Mouse (Mus musculus) CH12.LX (cell line): ENCODE measurements around the gene Gfy. TPM values are rescaled to one million over a fixed set of nuclear protein-coding genes. Genes with fewer than 3 reads are reported as not detected.

ENCODE experiments used
- DNase-seq: peaks from one replicate; pipeline ENCODE4 v3.0.0-alpha.2; 2013; ENCODE audit errors: extremely low read depth
- H3K27ac ChIP-seq: 2 replicates; pipeline ENCODE4 v1.5.1; 2012; ENCODE audit warnings: low read depth, mild to moderate bottlenecking, control low read depth, moderate library complexity; ENCODE audit not compliant: insufficient read depth
- H3K27me3 ChIP-seq: replicated peaks from 2 replicates; pipeline ENCODE3; 2012; ENCODE audit warnings: inconsistent platforms
- H3K36me3 ChIP-seq, 2 experiments: replicated peaks in 1 of 2; 2 replicates each; pipeline versions ENCODE3 to v1.6.1; 2012; ENCODE audit warnings: inconsistent platforms in 1 of 2, low read length in 1 of 2, mild to moderate bottlenecking in 1 of 2, mixed read lengths in 1 of 2, moderate library complexity in 1 of 2; ENCODE audit not compliant: control insufficient read depth in 1 of 2, insufficient read depth in 1 of 2
- H3K4me1 ChIP-seq, 2 experiments: 2 replicates each; pipeline ENCODE4 v1.6.1; 2012; ENCODE audit warnings: inconsistent platforms in 1 of 2, moderate library complexity in 1 of 2; ENCODE audit not compliant: insufficient read depth in 2 of 2, control insufficient read depth in 1 of 2
- H3K4me2 ChIP-seq: 2 replicates; pipeline ENCODE4 v1.6.1; 2012; ENCODE audit warnings: low read depth, mild to moderate bottlenecking, control low read depth; ENCODE audit not compliant: poor library complexity, insufficient read depth, severe bottlenecking
- H3K4me3 ChIP-seq, 3 experiments: fragments of 150-350 bp in 1 of 3; sonication (generic) in 1 of 3; replicated peaks in 1 of 3; 2 replicates each; pipeline versions ENCODE3 to v1.5.1; 2011 to 2012; ENCODE audit warnings: low read depth in 2 of 3, low read length in 2 of 3, mild to moderate bottlenecking in 2 of 3, moderate library complexity in 2 of 3, control low read depth in 1 of 3, improper control_type of control experiment in 1 of 3, inconsistent platforms in 1 of 3, mixed read lengths in 1 of 3; ENCODE audit not compliant: poor library complexity in 1 of 3
- H3K79me2 ChIP-seq: replicated peaks from 2 replicates; pipeline ENCODE4 v1.6.1; 2012; ENCODE audit warnings: mild to moderate bottlenecking, moderate library complexity; ENCODE audit not compliant: control insufficient read depth, poor library complexity, insufficient read depth, severe bottlenecking; ENCODE audit errors: extremely low read depth
- H3K9ac ChIP-seq: 2 replicates; pipeline ENCODE4 v1.6.1; 2012; ENCODE audit warnings: low read depth, mild to moderate bottlenecking, control low read depth, moderate library complexity; ENCODE audit not compliant: insufficient read depth
- H3K9me3 ChIP-seq: replicated peaks from 2 replicates; pipeline ENCODE3; 2012; ENCODE audit warnings: low read length, inconsistent platforms, mixed read lengths
- CHD1 ChIP-seq: IDR thresholded peaks from 2 replicates; pipeline ENCODE4 v1.6.1; 2012; ENCODE audit warnings: low read depth, low read length, improper control_type of control experiment, inconsistent platforms
- CHD2 ChIP-seq: IDR thresholded peaks from 2 replicates; pipeline ENCODE4 v1.6.1; 2011; ENCODE audit warnings: low read length, improper control_type of control experiment
- E2F4 ChIP-seq: IDR thresholded peaks from 2 replicates; pipeline ENCODE4 v1.6.1; 2011; ENCODE audit warnings: low read depth, low read length, improper control_type of control experiment; ENCODE audit not compliant: insufficient replicate concordance
- ELF1 ChIP-seq: IDR thresholded peaks from 2 replicates; pipeline ENCODE4 v1.6.1; 2014; ENCODE audit warnings: low read depth, mild to moderate bottlenecking, inconsistent platforms, low read length, improper control_type of control experiment
- EP300 ChIP-seq: IDR thresholded peaks from 2 replicates; pipeline ENCODE4 v1.6.1; 2011; ENCODE audit warnings: low read length, improper control_type of control experiment
- GABPA ChIP-seq: IDR thresholded peaks from 2 replicates; pipeline ENCODE4 v1.6.1; 2012; ENCODE audit warnings: low read depth, low read length, improper control_type of control experiment, inconsistent platforms; ENCODE audit not compliant: insufficient replicate concordance
- HCFC1 ChIP-seq: IDR thresholded peaks from 2 replicates; pipeline ENCODE4 v1.6.1; 2012; ENCODE audit warnings: low read depth, mild to moderate bottlenecking, inconsistent platforms, low read length, improper control_type of control experiment
- JUND ChIP-seq: conservative IDR thresholded peaks from 2 replicates; pipeline ENCODE4 v1.6.1; 2011; ENCODE audit warnings: low read depth, low read length, improper control_type of control experiment
- KAT2A ChIP-seq: IDR thresholded peaks from 2 replicates; pipeline ENCODE4 v1.6.1; 2012; ENCODE audit warnings: low read length, improper control_type of control experiment, inconsistent platforms; ENCODE audit not compliant: insufficient replicate concordance
- MAFK ChIP-seq: IDR thresholded peaks from 2 replicates; pipeline ENCODE4 v1.6.1; 2011; ENCODE audit warnings: low read length, improper control_type of control experiment; ENCODE audit not compliant: insufficient replicate concordance
- MAZ ChIP-seq: IDR thresholded peaks from 2 replicates; pipeline ENCODE4 v1.6.1; 2012; ENCODE audit warnings: low read depth, mild to moderate bottlenecking, inconsistent platforms, low read length, improper control_type of control experiment, moderate library complexity
- MEF2A ChIP-seq: IDR thresholded peaks from 2 replicates; pipeline ENCODE4 v1.6.1; 2014; ENCODE audit warnings: low read depth, mild to moderate bottlenecking, inconsistent platforms, low read length, improper control_type of control experiment, borderline replicate concordance
- MXI1 ChIP-seq: IDR thresholded peaks from 2 replicates; pipeline ENCODE4 v1.6.1; 2011; ENCODE audit warnings: mild to moderate bottlenecking, low read depth, low read length, improper control_type of control experiment
- NRF1 ChIP-seq: IDR thresholded peaks from 2 replicates; pipeline ENCODE4 v1.6.1; 2014; ENCODE audit warnings: low read depth, mild to moderate bottlenecking, inconsistent platforms, low read length, improper control_type of control experiment, moderate library complexity
- POLR2AphosphoS2 ChIP-seq: IDR thresholded peaks from 2 replicates; pipeline ENCODE4 v1.6.1; 2011; ENCODE audit warnings: low read depth, low read length, improper control_type of control experiment
- RAD21 ChIP-seq: IDR thresholded peaks from 2 replicates; pipeline ENCODE4 v1.6.1; 2011; ENCODE audit warnings: low read depth, mild to moderate bottlenecking, low read length, improper control_type of control experiment, moderate library complexity
- RCOR1 ChIP-seq: conservative IDR thresholded peaks from 2 replicates; pipeline ENCODE4 v1.6.1; 2012; ENCODE audit warnings: low read depth, mild to moderate bottlenecking, inconsistent platforms, low read length, improper control_type of control experiment
- TBP ChIP-seq: conservative IDR thresholded peaks from 2 replicates; pipeline ENCODE4 v1.6.1; 2011; ENCODE audit warnings: low read depth, low read length, improper control_type of control experiment
- TCF12 ChIP-seq: IDR thresholded peaks from 2 replicates; pipeline ENCODE4 v1.6.1; 2014; ENCODE audit warnings: low read depth, mild to moderate bottlenecking, inconsistent platforms, low read length, improper control_type of control experiment
- UBTF ChIP-seq: IDR thresholded peaks from 2 replicates; pipeline ENCODE4 v1.6.1; 2012; ENCODE audit warnings: low read depth, mild to moderate bottlenecking, inconsistent platforms, low read length, improper control_type of control experiment, moderate library complexity
- USF1 ChIP-seq: IDR thresholded peaks from 2 replicates; pipeline ENCODE4 v1.6.1; 2014; ENCODE audit warnings: low read depth, mild to moderate bottlenecking, inconsistent platforms, low read length, improper control_type of control experiment
- USF2 ChIP-seq: conservative IDR thresholded peaks from 2 replicates; pipeline ENCODE4 v1.6.1; 2011; ENCODE audit warnings: low read depth, low read length, improper control_type of control experiment
- ZC3H11A ChIP-seq: IDR thresholded peaks from 2 replicates; pipeline ENCODE4 v1.6.1; 2012; ENCODE audit warnings: low read depth, mild to moderate bottlenecking, inconsistent platforms, low read length, improper control_type of control experiment
- dilution Hi-C: fragments of 300-500 bp; cut with MboI; formaldehyde crosslinking; loops from 2 replicates; pipeline ENCODE4 v1.14.3; 2020; ENCODE audit warnings: low sequenced_read_pairs; ENCODE audit not compliant: extremely low pct_unique_long_range_greater_than_20kb, extremely low pct_ligation_motif_present
- in situ Hi-C: fragments of 300-500 bp; cut with MboI; formaldehyde crosslinking; loops from 3 replicates; pipeline ENCODE4 v1.14.3; 2019; ENCODE audit warnings: low sequenced_read_pairs, low pct_ligation_motif_present, low pct_unique_long_range_greater_than_20kb, mixed read lengths
- polyA plus RNA-seq: library from polyadenylated mRNA; unstranded; fragments of >175 nt; gene quantifications from 2 replicates; pipeline ENCODE4 v1.2.1, GENCODE M21; 2012; ENCODE audit warnings: low read depth; ENCODE audit not compliant: insufficient read length
- total RNA-seq, 2 experiments: library from RNA; depleted of rRNA; stranded (reverse); fragments of 300-350 nt in 1 of 2; fragments of >200 nt in 1 of 2; gene quantifications; 2 replicates each; pipeline ENCODE4 v1.2.3; 2012 to 2014

The Gfy gene
- total and polyA plus RNA-seq, 3 experiments, result not detected

DNA sequence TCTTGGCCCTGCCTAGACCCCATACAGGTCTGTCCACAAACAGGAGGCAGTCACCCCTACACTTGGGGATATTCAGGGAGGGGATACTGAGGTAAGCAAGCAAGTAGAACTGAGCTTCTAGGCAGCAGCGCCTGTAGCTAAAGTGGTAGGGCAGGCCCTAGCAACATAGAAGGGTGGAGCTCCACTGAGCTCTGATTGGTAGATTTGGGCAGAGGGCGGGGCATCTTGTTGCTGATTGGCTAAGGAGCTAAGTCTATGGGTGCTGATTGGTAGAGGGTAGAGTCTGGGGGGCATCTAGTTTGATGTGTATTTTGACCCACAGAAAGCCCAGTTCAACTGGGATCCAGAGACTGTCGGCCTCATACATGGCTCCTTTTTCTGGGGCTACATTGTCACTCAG is 9.9 kb downstream of the Gfy start:
- dilution Hi-C loops (no loop called here), in situ Hi-C loops (loop anchor here (10.0 kb wide), 1 partner anchor 135 kb away; no protein-coding TSS in a partner anchor)
- Histone ChIP-seq H3K9ac (no peak overlapping the region), H3K4me3 (no peak overlapping the region), H3K79me2 (no peaks in the 10 kb centered on the region), H3K4me1 (peaks cover under 1 to 2% of the 10 kb centered on the region in 2 experiments), H3K36me3 (no peaks in the 10 kb centered on the region), H3K9me3 (peaks cover 36% of the 10 kb centered on the region), H3K27me3 (peaks cover 54% of the 10 kb centered on the region), H3K27ac (no peak overlapping the region), H3K4me2 (no peak overlapping the region)
- DNase-seq, result no peak
- no peak for TF ChIP-seq CHD2
- no peak for TF ChIP-seq HCFC1
- TF ChIP-seq MXI1, result no peak
- TF ChIP-seq ZC3H11A, result no peak

DNA sequence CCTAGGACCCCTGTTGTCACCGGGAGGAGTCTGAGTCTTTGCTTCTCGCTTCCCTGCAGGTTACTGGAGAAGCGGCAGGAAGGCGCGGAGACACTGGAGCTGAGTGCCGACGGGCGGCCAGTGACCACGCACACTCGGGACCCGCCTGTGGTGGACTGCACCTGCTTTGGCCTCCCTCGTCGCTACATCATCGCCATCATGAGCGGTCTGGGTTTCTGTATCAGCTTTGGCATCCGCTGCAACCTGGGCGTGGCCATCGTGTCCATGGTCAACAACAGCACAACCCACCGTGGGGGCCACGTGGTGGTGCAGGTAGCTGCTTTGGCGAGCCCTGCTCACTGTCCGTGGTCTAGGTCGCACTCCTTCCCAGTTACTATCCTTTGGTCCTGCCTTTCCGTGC is 10.7 kb downstream of the Gfy start:
- DNase-seq, result no peak
- no peak overlapping the region for H3K9ac ChIP-seq
- in situ Hi-C loops, result loop anchor here (10.0 kb wide), 1 partner anchor 136 kb away; no protein-coding TSS in a partner anchor
- H3K79me2 ChIP-seq, result no peaks in the 10 kb centered on the region
- H3K4me2 ChIP-seq, result no peak overlapping the region
- H3K4me1 ChIP-seq, result no peaks in the 10 kb centered on the region
- H3K36me3 ChIP-seq, result no peaks in the 10 kb centered on the region
- H3K4me3 ChIP-seq, result no peak overlapping the region
- H3K9me3 ChIP-seq, result peaks cover 36% of the 10 kb centered on the region
- no peak overlapping the region for H3K27ac ChIP-seq
- peaks cover 61% of the 10 kb centered on the region for H3K27me3 ChIP-seq
- no peak for TF ChIP-seq KAT2A
- no peak for TF ChIP-seq MAFK
- no peak for TF ChIP-seq GABPA
- TF ChIP-seq RAD21, result no peak
- TF ChIP-seq E2F4, result no peak
- no peak for TF ChIP-seq TBP
- TF ChIP-seq HCFC1, result no peak
- TF ChIP-seq EP300, result no peak
- no peak for TF ChIP-seq USF2
- dilution Hi-C loops, result no loop called here

DNA sequence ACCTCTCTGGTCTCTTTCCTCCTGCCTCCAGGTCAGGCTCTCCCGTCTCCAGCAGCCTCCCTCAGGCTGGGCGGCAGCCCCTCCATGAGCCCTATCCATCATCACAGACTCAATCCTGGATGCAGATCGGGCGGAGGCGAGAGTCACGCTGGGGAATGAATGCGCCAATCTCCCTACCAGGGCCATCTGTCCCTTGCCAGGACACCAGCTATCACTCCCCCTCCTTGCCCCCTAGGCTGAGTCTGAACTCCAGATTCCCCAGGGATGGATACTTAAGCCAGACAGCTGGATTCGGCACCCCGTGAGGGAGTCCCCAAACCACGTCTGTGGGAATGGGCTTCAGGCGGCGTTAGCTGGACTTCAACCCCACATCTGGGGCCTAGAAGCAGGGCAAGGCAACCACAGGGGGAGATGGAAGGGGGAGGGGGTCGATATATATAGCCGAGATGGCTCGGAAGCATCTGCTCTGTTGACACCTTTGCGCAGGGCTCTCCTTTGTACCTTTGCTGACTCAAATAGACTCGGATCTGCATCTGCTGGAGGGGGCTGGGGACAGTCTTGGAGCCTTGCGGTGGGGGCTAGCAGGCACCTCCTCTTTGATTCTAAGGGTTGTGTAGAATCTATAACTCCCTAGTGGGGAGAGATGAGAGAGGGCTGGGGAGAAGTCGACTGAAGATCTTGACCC is 11.5 kb downstream of the Gfy start:
- no peak overlapping the region for H3K4me3 ChIP-seq
- H3K79me2 ChIP-seq, result no peaks in the 10 kb centered on the region
- H3K9ac ChIP-seq, result no peak overlapping the region
- no peaks in the 10 kb centered on the region for H3K4me1 ChIP-seq
- H3K4me2 ChIP-seq, result no peak overlapping the region
- no peaks in the 10 kb centered on the region for H3K36me3 ChIP-seq
- H3K27me3 ChIP-seq, result peaks cover 66% of the 10 kb centered on the region
- no peak overlapping the region for H3K27ac ChIP-seq
- dilution Hi-C loops, result no loop called here
- DNase-seq, result no peak
- peaks cover 35% of the 10 kb centered on the region for H3K9me3 ChIP-seq
- no peak for TF ChIP-seq MAZ
- no peak for TF ChIP-seq CHD1
- no peak for TF ChIP-seq TCF12
- TF ChIP-seq ZC3H11A, result no peak
- TF ChIP-seq JUND, result no peak
- no peak for TF ChIP-seq POLR2AphosphoS2
- no peak for TF ChIP-seq NRF1
- no peak for TF ChIP-seq TBP
- no peak for TF ChIP-seq RCOR1
- TF ChIP-seq USF1, result no peak
- no peak for TF ChIP-seq MEF2A
- no peak for TF ChIP-seq UBTF
- TF ChIP-seq ELF1, result no peak
- TF ChIP-seq, all 38 proteins: peak for 0
- in situ Hi-C loops, result loop anchor here (10.0 kb wide), 1 partner anchor 137 kb away; no protein-coding TSS in a partner anchor
